Mouse (Mus musculus) T-cell, adult 66 days (primary cell): ENCODE results near the gene Cnfn. TPM values are rescaled to one million over a fixed set of nuclear protein-coding genes. Genes with fewer than 3 reads are reported as not detected.

Source experiments
- total RNA-seq, 2 experiments: library from RNA; stranded (reverse); gene quantifications; 3 replicates in 1 of 2; 4 replicates in 1 of 2; pipeline ENCODE4 v1.2.4; 2023

Gene Cnfn
- not detected for total RNA-seq

GRCm38 (mm10) chr7:25369058-25369749 is at the start of gene Cnfn:
TSS of gene Cnfn (minus strand) at chr7:25369724.

GRCm38 (mm10) chr7:25412833-25413441 is 43.4 kb upstream of the Cnfn start, which contains the start of gene Cxcl17:
TSS of gene Cxcl17 (minus strand) at chr7:25412886.

GRCm38 (mm10) chr7:25398610-25399009 is 29.1 kb upstream of the Cnfn start, which contains the start of gene Lipe:
TSS of gene Lipe (minus strand) at chr7:25398710.

Other genes with a start within 250 kb of the Cnfn start
- gene Pou2f2, start 190.0 kb downstream of the Cnfn start, total RNA-seq, result 10 to 100 TPM; 21.2 to 24.0 TPM
- gene Dedd2, start 149.1 kb downstream of the Cnfn start, total RNA-seq, result 10 to 100 TPM; 84.8 to 98.4 TPM
- 10 to 100 TPM; 21.4 to 23.0 TPM for gene Zfp526, start 148.3 kb downstream of the Cnfn start, total RNA-seq
- 10 to 100 TPM; 89.3 to 97.2 TPM for gene Gsk3a, start 131.9 kb downstream of the Cnfn start, total RNA-seq
- 10 to 100 TPM; 31.8 to 35.1 TPM for gene Erf, start 119.0 kb downstream of the Cnfn start, total RNA-seq
- gene Cic, start 102.0 kb downstream of the Cnfn start, total RNA-seq, result 100 to 1,000 TPM; 327 to 328 TPM
- gene Pafah1b3, start 71.7 kb downstream of the Cnfn start, total RNA-seq, result 10 to 100 TPM; 13.4 to 13.5 TPM
- gene Prr19, start 68.3 kb downstream of the Cnfn start, total RNA-seq, result not detected
- not detected for gene Tmem145, start 63.6 kb downstream of the Cnfn start, total RNA-seq
- gene Megf8, start 52.6 kb downstream of the Cnfn start, total RNA-seq, result 1 to 10 TPM; 1.3 to 1.4 TPM
- 10 to 100 TPM; 10.7 to 14.0 TPM for gene Lipe, start 29.0 kb upstream of the Cnfn start, total RNA-seq
- gene Cxcl17, start 43.2 kb upstream of the Cnfn start, total RNA-seq, result not detected
- under 1 TPM; 0.96 to 0.98 TPM for gene Ceacam1, start 107.9 kb upstream of the Cnfn start, total RNA-seq
- not detected for gene Ceacam2, start 170.1 kb upstream of the Cnfn start, total RNA-seq
- under 1 TPM in 1 of 2 experiments, not detected in 1; 0.65 TPM for gene Erich4, start 246.2 kb upstream of the Cnfn start, total RNA-seq
- gene Dmac2, start 249.7 kb upstream of the Cnfn start, total RNA-seq, result 10 to 100 TPM; 61.9 to 63.2 TPM